Mouse (Mus musculus): Measurements from ENCODE around the gene Pkd1. TPM values are rescaled to one million over a fixed set of nuclear protein-coding genes. Genes with fewer than 3 reads are reported as not detected.
A peak's percentile ranks its signal among the peaks of the same experiment; 100 is the strongest.

Gene Pkd1
- 100 to 1,000 TPM in 1 of 4 experiments, 10 to 100 TPM in 3; 72.1 to 120 (median 88.4) TPM for total RNA-seq (2022)

DNA sequence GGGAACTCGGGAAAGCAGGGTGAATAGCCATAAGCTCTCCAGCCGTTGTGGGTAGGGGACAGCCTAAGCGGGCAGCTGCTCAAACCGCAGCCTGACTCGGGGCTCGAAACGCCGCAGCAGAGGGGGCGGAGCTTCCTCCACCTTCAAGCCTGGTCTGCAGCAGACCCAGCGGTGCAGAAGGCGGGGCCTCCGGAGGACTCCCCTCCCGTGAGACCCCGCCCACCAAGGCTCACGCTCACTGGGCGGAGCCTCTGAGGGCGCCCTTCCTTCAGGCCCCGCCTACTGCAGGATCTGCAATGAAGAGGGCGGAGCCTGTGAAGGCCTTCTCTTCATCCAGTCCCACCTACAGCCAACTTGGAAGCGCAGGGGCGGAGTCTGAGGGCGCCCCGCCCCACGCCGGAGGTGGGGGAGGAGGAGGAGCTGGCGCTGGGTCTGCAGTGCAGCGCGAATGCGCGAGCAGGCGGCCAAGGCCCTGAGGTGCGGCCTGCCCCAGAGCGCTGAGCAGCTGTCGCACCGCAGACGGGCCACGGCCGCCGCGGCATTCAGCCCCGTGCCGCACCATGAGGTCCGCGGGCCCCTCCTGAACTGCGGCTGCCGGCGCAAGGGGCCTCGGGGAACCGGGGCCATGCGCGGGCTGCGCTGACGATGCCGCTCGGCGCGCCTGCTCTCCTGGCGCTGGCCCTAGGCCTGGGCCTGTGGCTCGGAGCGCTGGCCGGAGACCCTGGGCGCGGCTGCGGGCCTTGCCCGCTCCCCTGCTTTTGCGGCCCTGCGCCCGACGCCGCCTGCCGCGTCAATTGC lies at the start of gene Pkd1:
Pkd1 (plus strand) TSS at position 217 of the 798 bp plus-strand sequence.
- DNase-seq (ENCODE audit: low spot score in 2 of 2), result peak; percentile 98 to 99

DNA sequence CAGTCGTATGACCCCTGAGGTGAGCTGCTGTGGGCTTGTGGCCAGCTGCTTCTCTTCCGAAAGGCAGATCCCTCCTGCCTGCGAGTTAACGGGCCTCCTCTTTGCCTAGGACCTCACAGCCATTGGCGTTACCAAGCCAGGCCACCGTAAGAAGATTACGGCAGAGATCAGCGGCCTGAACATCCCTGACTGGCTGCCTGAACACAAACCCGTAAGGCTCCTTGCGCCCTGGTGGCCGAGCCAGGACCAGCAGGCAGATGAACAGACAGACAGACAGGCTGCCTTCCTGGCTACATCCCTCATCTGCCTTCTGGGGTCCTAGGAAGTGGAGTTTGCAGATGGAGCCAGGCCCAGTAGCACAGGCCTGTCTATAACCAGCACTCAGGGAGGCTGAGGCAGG lies 47.4 kb upstream of the Pkd1 start:
- no peak for DNase-seq (ENCODE audit: low spot score in 2 of 2)

DNA sequence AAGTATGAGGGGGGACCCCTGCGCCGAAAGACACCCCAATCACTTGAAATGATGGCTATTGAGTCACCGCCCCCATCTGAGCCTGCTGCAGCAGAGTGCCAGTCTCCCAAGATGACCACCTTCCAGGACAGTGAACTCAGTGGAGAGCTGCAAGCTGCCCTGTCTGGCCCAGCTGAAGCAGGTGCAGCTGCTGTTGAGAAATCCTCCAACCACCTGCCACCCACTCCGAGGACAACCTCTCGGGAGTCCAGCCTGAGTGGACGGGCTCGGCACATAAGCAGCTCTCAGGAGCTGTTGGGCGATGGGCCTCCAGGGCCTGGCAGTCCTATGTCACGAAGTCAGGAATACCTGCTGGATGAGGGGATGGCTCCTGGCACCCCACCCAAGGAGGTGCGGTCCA lies 45.5 kb upstream of the Pkd1 start:
- DNase-seq (ENCODE audit: low spot score in 2 of 2), result no peak

DNA sequence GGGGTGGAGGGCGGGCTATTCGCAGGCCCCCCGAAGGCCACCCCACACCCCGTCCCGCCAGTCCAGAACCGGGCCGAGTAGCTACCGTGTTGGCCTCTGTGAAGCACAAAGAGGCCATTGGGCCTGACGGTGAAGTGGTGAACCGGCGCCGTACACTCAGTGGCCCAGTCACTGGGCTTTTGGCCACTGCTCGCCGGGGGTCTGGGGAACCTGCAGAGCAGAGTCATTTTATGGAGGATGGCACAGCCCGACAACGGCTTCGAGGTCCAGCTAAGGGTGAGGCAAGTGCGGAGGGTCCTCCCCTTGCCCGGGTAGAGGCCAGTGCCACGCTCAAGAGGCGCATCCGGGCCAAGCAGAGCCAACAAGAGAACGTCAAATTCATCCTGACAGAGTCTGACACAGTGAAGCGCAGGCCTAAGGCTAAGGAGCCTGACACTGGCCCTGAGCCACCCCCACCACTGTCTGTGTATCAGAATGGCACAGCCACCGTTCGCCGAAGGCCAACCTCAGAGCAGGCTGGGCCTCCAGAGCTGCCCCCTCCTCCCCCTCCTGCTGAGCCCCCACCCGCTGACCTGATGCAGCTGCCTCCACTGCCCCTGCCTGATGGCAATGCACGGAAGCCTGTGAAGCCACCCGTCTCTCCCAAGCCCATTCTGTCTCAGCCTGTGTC lies 44.2 kb upstream of the Pkd1 start:
- DNase-seq (ENCODE audit: low spot score in 2 of 2), result no peak

DNA sequence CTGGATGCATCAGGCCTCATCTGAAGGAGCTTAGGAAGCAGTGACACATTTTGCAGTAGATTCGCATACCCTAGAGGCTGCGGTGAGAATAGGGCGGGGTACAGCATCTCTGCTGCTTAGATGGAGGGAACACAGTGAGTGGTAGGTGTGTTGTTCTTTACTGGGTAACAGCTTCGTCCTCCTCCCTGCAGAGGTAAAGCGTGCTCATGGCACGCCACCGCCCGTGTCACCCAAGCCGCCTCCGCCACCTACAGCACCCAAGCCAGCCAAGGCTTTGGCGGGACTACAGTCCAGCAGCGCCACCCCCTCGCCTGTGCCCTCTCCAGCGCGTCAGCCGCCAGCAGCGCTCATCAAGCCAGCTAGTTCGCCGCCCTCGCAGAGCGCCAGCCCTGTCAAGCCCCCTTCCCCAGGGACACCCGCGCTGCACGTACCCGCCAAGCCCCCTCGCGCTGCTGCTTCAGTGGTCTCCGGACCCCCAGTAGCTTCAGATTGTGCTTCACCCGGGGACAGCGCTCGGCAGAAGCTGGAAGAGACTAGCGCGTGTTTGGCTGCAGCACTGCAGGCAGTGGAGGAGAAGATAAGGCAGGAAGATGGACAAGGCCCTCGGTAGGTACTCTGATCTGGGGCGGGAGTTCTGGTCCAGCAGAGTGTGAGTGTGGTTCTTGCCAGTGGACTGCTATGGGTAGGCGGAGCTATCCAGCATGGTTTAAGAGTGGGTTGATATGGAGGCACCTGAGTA lies 43.1 kb upstream of the Pkd1 start:
- DNase-seq (ENCODE audit: low spot score in 2 of 2), result no peak

GRCm38 (mm10) chr17:24507129-24507664 lies 42.4 kb upstream of the Pkd1 start:
- no peak for DNase-seq (ENCODE audit: low spot score in 2 of 2)

- DNase-seq (ENCODE audit: low spot score in 2 of 2), result no peak
These were observed 41.7 kb upstream of the Pkd1 start for GRCm38 (mm10) chr17:24507806-24508460.

- DNase-seq (ENCODE audit: low spot score in 2 of 2), result peak in 1 of 2 experiments; percentile 77
These were observed 36.0 kb upstream of the Pkd1 start for GRCm38 (mm10) chr17:24513609-24514008.

DNA sequence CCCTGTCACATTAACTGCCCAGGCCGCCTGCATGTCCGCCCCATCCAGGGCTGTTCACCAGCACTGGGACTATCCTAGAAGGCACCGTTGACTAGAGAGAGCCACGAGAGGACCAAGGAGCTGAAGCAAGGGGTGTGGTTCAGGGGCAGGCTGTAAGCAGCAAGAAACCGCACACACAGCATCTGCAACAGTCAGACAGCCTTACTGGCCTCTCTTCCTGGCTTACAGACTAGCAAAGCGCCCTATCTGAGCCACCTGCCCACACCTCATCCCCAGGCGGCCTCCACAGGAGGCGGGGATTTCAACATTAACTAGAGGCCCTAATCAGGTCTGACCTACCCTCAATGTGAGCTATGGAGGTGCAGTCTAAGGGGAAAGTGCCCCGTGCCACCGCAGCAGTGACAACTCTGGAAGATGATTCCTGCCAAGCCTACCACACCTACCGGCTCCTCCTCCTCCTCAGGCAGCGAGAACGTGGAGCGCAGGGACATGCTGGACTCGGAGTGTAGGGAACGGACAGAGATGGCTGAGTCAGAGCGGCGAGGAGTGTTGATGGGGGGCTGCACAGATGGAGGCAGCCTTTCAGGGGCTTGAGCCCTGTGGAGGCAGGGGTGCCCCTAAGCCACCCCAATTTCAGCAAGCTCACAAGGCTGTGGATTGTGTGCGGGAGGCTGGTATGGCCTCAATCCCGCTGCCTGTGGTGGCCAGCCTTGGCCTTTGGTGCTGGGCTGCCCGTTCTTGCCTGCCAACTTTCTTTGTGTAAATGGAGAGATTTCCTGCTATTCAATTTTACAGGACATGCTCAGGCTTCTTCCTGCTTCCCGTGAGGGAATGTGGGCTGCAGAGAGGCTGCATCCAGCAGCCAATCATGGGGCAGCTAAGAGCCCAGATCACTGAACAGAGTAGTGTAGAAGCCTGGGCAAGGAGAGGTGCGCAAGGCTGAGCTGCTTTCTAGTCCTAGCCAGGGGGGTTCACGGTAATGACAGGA lies 35.1 kb upstream of the Pkd1 start:
- no peak for DNase-seq (ENCODE audit: low spot score in 2 of 2)

DNA sequence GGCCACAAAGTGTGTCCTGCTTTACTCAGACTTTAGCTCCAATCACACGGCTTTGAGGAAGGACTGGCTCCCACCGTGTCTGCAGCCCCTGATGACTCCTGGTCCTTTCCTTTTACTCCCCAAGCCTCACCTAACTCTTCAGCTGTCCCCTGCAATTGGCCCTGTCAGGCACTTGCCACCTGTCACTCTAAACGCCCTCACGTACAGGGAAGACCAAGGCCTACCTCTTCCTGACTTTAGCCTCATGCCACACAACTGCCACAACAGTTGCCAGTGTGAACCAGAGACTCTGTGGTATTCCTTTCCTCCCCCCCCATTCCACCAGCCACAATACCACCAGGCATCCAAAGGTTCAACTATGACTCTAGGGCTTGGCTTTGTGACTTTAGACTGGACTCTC lies 29.2 kb upstream of the Pkd1 start:
- no peak for DNase-seq (ENCODE audit: low spot score in 2 of 2)

- no peak for DNase-seq (ENCODE audit: low spot score in 2 of 2)
These were observed 24.9 kb upstream of the Pkd1 start for GRCm38 (mm10) chr17:24524734-24525133.

- no peak for DNase-seq (ENCODE audit: low spot score in 2 of 2)
These were observed 22.3 kb upstream of the Pkd1 start for GRCm38 (mm10) chr17:24527315-24527714.

GRCm38 (mm10) chr17:24527723-24528559 lies 21.7 kb upstream of the Pkd1 start, which contains the start of gene Traf7:
TSS of gene Traf7 (minus strand) at chr17:24527938.
- DNase-seq (ENCODE audit: low spot score in 2 of 2), result peak; percentile 94 to 99

GRCm38 (mm10) chr17:24528560-24528918 lies 21.1 kb upstream of the Pkd1 start:
- no peak for DNase-seq (ENCODE audit: low spot score in 2 of 2)

DNA sequence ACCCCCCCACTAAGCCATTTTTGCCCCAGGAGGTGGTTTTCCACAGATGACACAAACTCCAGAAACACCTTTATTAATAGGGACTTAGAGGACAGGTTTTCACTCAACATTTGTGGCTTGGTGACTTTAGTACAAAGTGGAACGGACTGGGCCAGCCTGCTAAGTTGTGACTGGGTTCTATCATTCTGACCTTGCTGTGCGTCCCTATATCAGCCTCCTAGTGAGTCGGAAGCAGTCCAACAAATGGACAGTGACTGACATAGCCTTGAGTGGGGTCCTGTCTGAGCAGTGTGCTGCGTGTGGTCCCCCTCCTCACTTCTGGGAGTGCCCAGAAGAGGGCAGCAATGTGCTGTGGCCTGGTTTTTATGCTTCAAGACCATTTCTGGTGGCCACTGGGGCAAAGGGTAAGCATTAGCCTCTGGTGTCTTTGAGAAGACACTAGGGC lies 20.6 kb upstream of the Pkd1 start:
- no peak for DNase-seq (ENCODE audit: low spot score in 2 of 2)

GRCm38 (mm10) chr17:24529883-24530282 lies 19.8 kb upstream of the Pkd1 start:
- DNase-seq (ENCODE audit: low spot score in 2 of 2), result no peak

- DNase-seq (ENCODE audit: low spot score in 2 of 2), result no peak
These were observed 19.1 kb upstream of the Pkd1 start for GRCm38 (mm10) chr17:24530361-24531050.

- DNase-seq (ENCODE audit: low spot score in 2 of 2), result no peak
These were observed 18.6 kb upstream of the Pkd1 start for GRCm38 (mm10) chr17:24531064-24531463.
